ENCODE assay signal across 14 mouse cellular contexts in genomic region chr17:65942394-65942793, GRCm38 (mm10). TPM values are rescaled to one million over a fixed set of nuclear protein-coding genes. Genes with fewer than 3 reads are reported as not detected.
A peak's percentile ranks its signal among the peaks of the same experiment; 100 is the strongest.
DNase-seq lines count a peak whose midpoint lies in the region; ATAC-seq and TF ChIP-seq lines count a peak whose summit lies in the region.
"Had no signal": no experiment of that assay in that cellular context is flagged by ENCODE, and none has a peak within 500 bp of the region (broad histone marks: within the 10 kb centered on the region; RNA-seq: fewer than 3 reads in every experiment).

No protein-coding gene starts in this region.

- H3K4me1 ChIP-seq in lung, postnatal 0 days (ENCODE audit: insufficient read depth, low read depth, low read length), result no peaks in the 10 kb centered on the region; the same call in 1 of the 2 replicates
- peaks cover 40% of the 10 kb centered on the region for H3K4me1 ChIP-seq in stomach, embryonic 16.5 days (ENCODE audit: control insufficient read depth, insufficient read depth, low read length)
- H3K4me1 ChIP-seq: embryonic facial prominence, embryonic 12.5 days; neural tube, embryonic 12.5 days had no signal

- no peaks in the 10 kb centered on the region for H3K36me3 ChIP-seq in lung, postnatal 0 days (ENCODE audit: insufficient read depth, low read length)
- H3K36me3 ChIP-seq in stomach, embryonic 16.5 days (ENCODE audit: control insufficient read depth, insufficient read depth, low read length), result peaks cover 9% of the 10 kb centered on the region; the same call in 1 of the 2 replicates

- no peak for DNase-seq in lung, postnatal 0 days (ENCODE audit: low spot score)
- DNase-seq in lung, adult 18-20 months, result no peak
- DNase-seq in kidney, adult 8-10 months, result peak; percentile 45 to 60
- peak; percentile 62 to 64 for DNase-seq in kidney, postnatal 36 days
- DNase-seq in gastrocnemius, postnatal 10 days, result no peak
- no peak for DNase-seq in cerebellum, adult 11-12 months
- no peak for DNase-seq in adrenal gland, postnatal 4 days (ENCODE audit: low spot score in 2 of 2)
- DNase-seq: cerebellum, adult 11 months; heart, adult 18-20 months; thymus, postnatal 14 days had no signal

- TF ChIP-seq CTCF in lung, postnatal 0 days (IDR thresholded peaks at IDR 0.05), result no peak

- H3K27me3 ChIP-seq in lung, postnatal 0 days (replicated peaks; ENCODE audit: insufficient read depth, low read length), result no peaks in the 10 kb centered on the region
- H3K27me3 ChIP-seq in stomach, embryonic 16.5 days (ENCODE audit: control insufficient read depth, insufficient read depth, low read length), result no peaks in the 10 kb centered on the region
- H3K27me3 ChIP-seq: embryonic facial prominence, embryonic 12.5 days; hindbrain, embryonic 13.5 days; neural tube, embryonic 12.5 days had no signal

- H3K27ac ChIP-seq in lung, postnatal 0 days (ENCODE audit: low read length), result no peak overlapping the region
- H3K27ac ChIP-seq in stomach, embryonic 16.5 days (ENCODE audit: low read length), result peak overlapping the region; percentile 63
- H3K27ac ChIP-seq: embryonic facial prominence, embryonic 12.5 days; hindbrain, embryonic 13.5 days; neural tube, embryonic 12.5 days had no signal

- ATAC-seq in lung, postnatal 0 days, result peak; percentile 26; the same call in 1 of the 2 replicates
- ATAC-seq in stomach, embryonic 16.5 days (ENCODE audit: insufficient read depth, low FRiP score), result peak; percentile 39; the same call in 1 of the 2 replicates

- no peak overlapping the region for H3K4me2 ChIP-seq in lung, postnatal 0 days (replicated peaks; ENCODE audit: low read depth, low read length)
- H3K4me2 ChIP-seq in stomach, embryonic 16.5 days (ENCODE audit: low read depth, low read length), result peak overlapping the region; percentile 24; the same call in 1 of the 2 replicates
- H3K4me2 ChIP-seq: embryonic facial prominence, embryonic 12.5 days; hindbrain, embryonic 13.5 days; neural tube, embryonic 12.5 days had no signal

- 19% methylated on average over 4 of the region's 4 CpGs for WGBS in lung, postnatal 0 days
- 35% methylated on average over 4 of the region's 4 CpGs for WGBS in stomach, embryonic 16.5 days

- no peaks in the 10 kb centered on the region for H3K9me3 ChIP-seq in lung, postnatal 0 days (ENCODE audit: low read length)
- no peaks in the 10 kb centered on the region for H3K9me3 ChIP-seq in stomach, embryonic 16.5 days (replicated peaks; ENCODE audit: control insufficient read depth, low read length)
- H3K9me3 ChIP-seq: embryonic facial prominence, embryonic 12.5 days; hindbrain, embryonic 13.5 days; neural tube, embryonic 12.5 days had no signal

- TF ChIP-seq EP300 in lung, postnatal 0 days (IDR thresholded peaks at IDR 0.05), result no peak

- no peak overlapping the region for H3K9ac ChIP-seq in lung, postnatal 0 days (replicated peaks; ENCODE audit: low read depth)
- H3K9ac ChIP-seq in stomach, embryonic 16.5 days (ENCODE audit: low read length), result no peak overlapping the region
- H3K9ac ChIP-seq: embryonic facial prominence, embryonic 12.5 days; hindbrain, embryonic 13.5 days; neural tube, embryonic 12.5 days had no signal

- no peak overlapping the region for H3K4me3 ChIP-seq in lung, postnatal 0 days (ENCODE audit: low read depth, low read length)
- H3K4me3 ChIP-seq in stomach, embryonic 16.5 days (replicated peaks; ENCODE audit: low read length), result no peak overlapping the region
- H3K4me3 ChIP-seq: embryonic facial prominence, embryonic 12.5 days; hindbrain, embryonic 13.5 days; neural tube, embryonic 12.5 days had no signal

RNA-seq across cellular contexts. Expression of gene Twsg1, which starts 8.6 kb away (rescaled TPM):
- polyA plus RNA-seq in lung, postnatal 0 days (2015; fragmentation: Nextera tagmentation; extraction: Ambion mirVana), result 89.1 and 93.8 TPM in 2 replicates
- polyA plus RNA-seq in stomach, embryonic 16.5 days (2015; fragmentation: Nextera tagmentation; extraction: Ambion mirVana), result 125 and 128 TPM in 2 replicates
- 10 to 100 TPM; 29.0 to 32.7 TPM for total RNA-seq in gastrocnemius, postnatal 10 days (2021)
- 100 to 1,000 TPM; 114 to 117 TPM for total RNA-seq in adrenal gland, postnatal 4 days (2021)

RNA-seq across cellular contexts. Expression of gene Ralbp1, which starts 56.8 kb away (rescaled TPM):
- 151 and 155 TPM in 2 replicates for polyA plus RNA-seq in lung, postnatal 0 days (2015; fragmentation: Nextera tagmentation; extraction: Ambion mirVana)
- 87.0 and 103 TPM in 2 replicates for polyA plus RNA-seq in stomach, embryonic 16.5 days (2015; fragmentation: Nextera tagmentation; extraction: Ambion mirVana)
- total RNA-seq in gastrocnemius, postnatal 10 days (2021), result 10 to 100 TPM; 22.2 to 25.2 TPM
- total RNA-seq in adrenal gland, postnatal 4 days (2021), result 10 to 100 TPM; 39.7 to 46.0 TPM

Comparison
In these comparisons a context has a peak if more than half of its experiments do, and no peak if none do; other contexts are left out.
1. DNase-seq: peak in kidney, adult 8-10 months (2 of 2) and kidney, postnatal 36 days (2 of 2); none in lung, postnatal 0 days (single experiment), lung, adult 18-20 months (0 of 2), gastrocnemius, postnatal 10 days (single experiment), cerebellum, adult 11-12 months (single experiment) and adrenal gland, postnatal 4 days (0 of 2).